Mouse (Mus musculus): Measurements from ENCODE around the gene 1810049J17Rik. TPM values are rescaled to one million over a fixed set of nuclear protein-coding genes. Genes with fewer than 3 reads are reported as not detected.
"Not testable (repeated sequence)": the region's sequence is repeated elsewhere in the genome, so short reads cannot be mapped to it uniquely, and the experiment has no call there.

The 1810049J17Rik gene
- polyA plus RNA-seq (2014; fragmentation: Nextera tagmentation; extraction: Ambion mirVana) = 2.1 and 2.9 TPM in 2 replicates

DNA sequence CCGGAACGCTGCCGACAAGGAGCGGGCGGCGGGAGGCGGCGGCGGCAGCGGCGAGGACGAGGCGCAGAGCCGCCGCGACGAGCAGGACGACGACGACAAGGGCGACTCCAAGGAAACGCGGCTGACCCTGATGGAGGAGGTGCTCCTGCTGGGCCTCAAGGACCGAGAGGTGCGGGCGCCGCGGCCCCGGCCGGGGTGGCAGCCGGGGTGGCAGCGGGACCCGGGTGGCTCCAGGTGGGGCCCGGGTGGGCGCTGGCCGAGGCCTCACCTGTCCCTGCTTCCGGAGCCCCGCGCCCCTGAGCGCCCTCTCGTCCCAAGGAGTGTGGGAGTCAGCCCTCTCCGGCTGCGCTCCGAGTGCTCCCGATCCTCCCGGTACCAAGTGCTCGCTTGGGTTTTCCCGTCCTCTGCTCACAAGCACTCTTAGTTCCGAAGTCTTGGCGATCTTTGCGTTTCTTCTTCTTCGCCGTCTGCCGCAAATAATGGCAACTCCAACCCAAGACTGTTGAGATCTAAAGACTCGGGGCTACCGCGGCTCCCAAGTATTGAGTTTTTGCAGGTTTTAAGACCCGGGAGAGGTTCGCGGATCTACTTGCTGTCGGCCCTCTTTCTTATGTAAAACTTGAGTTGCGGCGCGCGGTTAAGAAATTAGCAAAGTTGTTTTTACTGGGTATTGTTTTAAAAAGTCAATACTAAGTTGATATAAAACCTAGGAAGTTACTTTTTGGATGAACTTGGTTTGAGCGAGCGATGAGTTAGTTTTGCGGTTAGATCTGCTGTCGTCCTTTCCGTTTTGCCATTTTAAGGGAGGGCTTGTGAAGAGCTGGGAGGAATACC, at the start of gene 1810049J17Rik:
Gene 1810049J17Rik, minus strand, starts transcription at position 112 of the 834 bp plus-strand sequence.
- WGBS = under 1% methylated on average over 48 of the region's 70 CpGs
- H3K9ac ChIP-seq (ENCODE audit: low read depth, low read length) = peak within 1 kb of the TSS; percentile 99
- peak; percentile 43 for DNase-seq (ENCODE audit: low spot score)
- 0 out of 2 replicates have a peak, but pooled peaks cover 8% of the 10 kb centered on the region for H3K36me3 ChIP-seq (ENCODE audit: control insufficient read depth, insufficient read depth, low read length)
- peak within 1 kb of the TSS; percentile 100 for H3K4me3 ChIP-seq (ENCODE audit: low read depth, low read length)
- no peaks in the 10 kb centered on the region for H3K9me3 ChIP-seq (ENCODE audit: control insufficient read depth, low read length)
- H3K27me3 ChIP-seq (replicated peaks; ENCODE audit: control insufficient read depth, insufficient read depth, low read length) = 0 out of 2 replicates have a peak, but pooled peaks cover 3% of the 10 kb centered on the region
- H3K4me1 ChIP-seq (ENCODE audit: control insufficient read depth, insufficient read depth, low read length) = peaks cover 27% of the 10 kb centered on the region
- peak within 1 kb of the TSS; percentile 95 for H3K27ac ChIP-seq (replicated peaks; ENCODE audit: low read depth, low read length)
- ATAC-seq (ENCODE audit: low read depth) = peak; percentile 42
- H3K4me2 ChIP-seq (ENCODE audit: low read depth, low read length) = peak within 1 kb of the TSS; percentile 82

DNA sequence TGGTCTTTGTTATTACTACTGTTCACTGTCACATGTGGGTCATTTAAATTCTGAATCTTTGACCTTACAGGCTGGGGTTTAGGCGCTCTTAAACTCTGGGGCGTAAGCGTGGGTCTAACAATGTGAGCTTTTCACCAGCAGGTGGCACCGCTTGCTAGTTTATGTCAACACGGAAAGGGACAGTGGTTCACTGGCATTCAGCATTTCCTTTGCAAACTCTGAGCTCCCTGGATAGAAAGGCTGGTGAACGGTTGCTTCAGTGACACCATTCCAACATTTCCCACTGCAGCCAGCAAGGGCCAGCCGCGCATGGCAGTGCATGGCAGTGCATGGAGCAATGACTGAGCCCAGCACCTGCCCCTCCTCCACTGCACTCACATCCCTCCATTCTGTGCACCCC, 49.5 kb upstream of the 1810049J17Rik start:
- H3K9me3 ChIP-seq (ENCODE audit: control insufficient read depth, low read length) = no peaks in the 10 kb centered on the region
- no peak overlapping the region for H3K27ac ChIP-seq (replicated peaks; ENCODE audit: low read depth, low read length)
- peaks cover 23% of the 10 kb centered on the region; the same call in 1 of the 2 replicates for H3K36me3 ChIP-seq (ENCODE audit: control insufficient read depth, insufficient read depth, low read length)
- H3K4me3 ChIP-seq (ENCODE audit: low read depth, low read length) = no peak overlapping the region
- peaks cover 11% of the 10 kb centered on the region; the same call in 1 of the 2 replicates for H3K4me1 ChIP-seq (ENCODE audit: control insufficient read depth, insufficient read depth, low read length)
- 6% methylated on average over 8 of the region's 8 CpGs for WGBS
- H3K27me3 ChIP-seq (replicated peaks; ENCODE audit: control insufficient read depth, insufficient read depth, low read length) = no peaks in the 10 kb centered on the region
- no peak overlapping the region for H3K4me2 ChIP-seq (ENCODE audit: low read depth, low read length)
- DNase-seq (ENCODE audit: low spot score) (peak; percentile 89), ATAC-seq (ENCODE audit: low read depth) (peak; percentile 47)
- no peak overlapping the region for H3K9ac ChIP-seq (ENCODE audit: low read depth, low read length)

DNA sequence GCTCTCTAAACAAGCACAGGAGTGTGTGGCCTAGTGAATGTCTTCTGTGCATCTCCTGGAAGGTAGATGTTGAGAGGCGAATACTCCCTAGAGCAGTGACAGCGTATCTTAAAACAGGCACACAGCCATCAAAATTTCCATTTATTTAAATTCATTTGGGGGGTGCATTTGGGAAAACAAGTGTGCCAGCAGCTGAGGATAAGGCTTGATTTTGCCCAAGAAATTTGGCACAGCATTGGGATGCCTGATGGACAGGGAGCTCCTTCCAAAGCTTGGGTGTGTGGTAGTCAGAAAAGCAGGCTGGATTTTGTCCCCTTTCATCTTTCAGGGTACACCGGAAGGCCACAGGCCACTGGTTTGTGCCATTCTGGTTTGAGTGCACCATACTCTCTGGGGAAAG, 48.4 kb upstream of the 1810049J17Rik start:
- no peaks in the 10 kb centered on the region for H3K9me3 ChIP-seq (ENCODE audit: control insufficient read depth, low read length)
- peaks cover 8% of the 10 kb centered on the region; the same call in 1 of the 2 replicates for H3K4me1 ChIP-seq (ENCODE audit: control insufficient read depth, insufficient read depth, low read length)
- H3K9ac ChIP-seq (ENCODE audit: low read depth, low read length) = no peak overlapping the region
- H3K27me3 ChIP-seq (replicated peaks; ENCODE audit: control insufficient read depth, insufficient read depth, low read length) = no peaks in the 10 kb centered on the region
- peaks cover 22% of the 10 kb centered on the region; the same call in 1 of the 2 replicates for H3K36me3 ChIP-seq (ENCODE audit: control insufficient read depth, insufficient read depth, low read length)
- DNase-seq (ENCODE audit: low spot score) = no peak
- H3K4me3 ChIP-seq (ENCODE audit: low read depth, low read length) = no peak overlapping the region
- 94% methylated on average over 3 of the region's 3 CpGs for WGBS
- H3K27ac ChIP-seq (replicated peaks; ENCODE audit: low read depth, low read length) = no peak overlapping the region
- H3K4me2 ChIP-seq (ENCODE audit: low read depth, low read length) = no peak overlapping the region
- no peak for ATAC-seq (ENCODE audit: low read depth)

GRCm38 (mm10) chr15:12368850-12369249, 47.2 kb upstream of the 1810049J17Rik start:
- Histone ChIP-seq H3K9me3 (ENCODE audit: control insufficient read depth, low read length) (no peaks in the 10 kb centered on the region), H3K27ac (replicated peaks; ENCODE audit: low read depth, low read length) (no peak overlapping the region), H3K9ac (ENCODE audit: low read depth, low read length) (no peak overlapping the region), H3K4me3 (ENCODE audit: low read depth, low read length) (no peak overlapping the region), H3K27me3 (replicated peaks; ENCODE audit: control insufficient read depth, insufficient read depth, low read length) (no peaks in the 10 kb centered on the region), H3K4me2 (ENCODE audit: low read depth, low read length) (no peak overlapping the region), H3K36me3 (ENCODE audit: control insufficient read depth, insufficient read depth, low read length) (peaks cover 20% of the 10 kb centered on the region), H3K4me1 (ENCODE audit: control insufficient read depth, insufficient read depth, low read length) (peaks cover 5% of the 10 kb centered on the region; the same call in 1 of the 2 replicates)
- ATAC-seq (ENCODE audit: low read depth) (no peak), DNase-seq (ENCODE audit: low spot score) (no peak)
- 86% methylated on average over 4 of the region's 4 CpGs for WGBS

DNA sequence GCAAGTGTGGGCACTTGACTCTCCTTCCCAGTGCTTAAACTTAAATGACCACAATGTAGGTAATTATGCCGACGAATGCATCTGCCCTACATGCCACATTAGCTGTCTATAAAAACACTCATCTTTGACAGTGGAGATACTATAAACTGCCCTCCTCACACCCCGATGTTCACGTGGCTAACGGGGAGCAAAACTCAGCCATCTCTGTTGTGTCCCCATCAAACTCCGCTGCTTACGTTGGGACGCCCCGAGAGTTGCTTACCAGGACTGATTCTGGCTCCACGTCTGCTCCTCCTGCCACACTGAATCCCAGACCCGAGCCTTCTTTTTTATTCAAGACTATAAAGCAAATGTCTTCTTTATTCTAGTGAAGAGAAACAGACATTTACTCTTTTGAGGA, 46.7 kb upstream of the 1810049J17Rik start:
- H3K4me3 ChIP-seq (ENCODE audit: low read depth, low read length) = no peak overlapping the region
- no peak overlapping the region for H3K9ac ChIP-seq (ENCODE audit: low read depth, low read length)
- no peaks in the 10 kb centered on the region for H3K27me3 ChIP-seq (replicated peaks; ENCODE audit: control insufficient read depth, insufficient read depth, low read length)
- DNase-seq (ENCODE audit: low spot score) (no peak), ATAC-seq (ENCODE audit: low read depth) (no peak)
- peaks cover 3% of the 10 kb centered on the region; the same call in 1 of the 2 replicates for H3K4me1 ChIP-seq (ENCODE audit: control insufficient read depth, insufficient read depth, low read length)
- H3K36me3 ChIP-seq (ENCODE audit: control insufficient read depth, insufficient read depth, low read length) = peaks cover 20% of the 10 kb centered on the region
- H3K4me2 ChIP-seq (ENCODE audit: low read depth, low read length) = no peak overlapping the region
- 85% methylated on average over 11 of the region's 11 CpGs for WGBS
- H3K9me3 ChIP-seq (ENCODE audit: control insufficient read depth, low read length) = no peaks in the 10 kb centered on the region
- H3K27ac ChIP-seq (replicated peaks; ENCODE audit: low read depth, low read length) = no peak overlapping the region

DNA sequence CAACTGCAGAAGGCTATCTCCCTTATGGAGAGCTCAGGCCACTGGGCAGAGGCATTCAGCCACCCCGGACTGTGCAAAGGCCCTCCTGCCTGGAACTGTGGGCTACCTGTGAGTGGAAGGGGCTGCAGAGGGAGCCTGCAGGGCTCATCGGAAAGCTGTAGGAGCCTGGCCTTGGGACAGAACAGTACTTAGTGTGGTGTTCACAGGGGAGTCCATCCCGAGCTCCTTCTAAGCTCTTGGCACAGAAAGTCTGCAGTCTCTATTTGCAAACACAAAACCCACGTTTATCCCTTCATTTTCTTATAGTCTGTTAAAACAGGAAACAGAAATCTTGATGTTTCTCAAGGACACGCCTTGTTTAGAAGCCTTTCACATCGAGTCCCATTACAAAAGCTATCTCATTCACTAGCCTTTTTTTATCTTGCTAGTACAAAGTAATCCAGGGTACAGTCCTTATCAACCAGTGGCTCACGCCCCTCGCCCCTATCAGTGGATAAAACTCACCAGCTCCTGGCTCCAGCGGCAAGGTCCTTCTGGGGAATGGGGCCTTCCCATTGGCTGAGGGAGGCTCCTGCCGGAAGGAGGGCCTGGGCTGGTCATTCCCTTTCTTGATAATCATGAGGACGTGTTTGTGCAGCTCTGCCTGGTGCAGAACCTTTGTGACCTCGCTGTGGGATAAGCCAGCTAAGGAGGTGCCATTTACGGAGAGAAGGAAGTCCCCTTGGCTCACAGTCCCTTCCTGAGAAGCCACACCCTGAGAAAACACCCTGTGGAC, 45.8 kb upstream of the 1810049J17Rik start:
- Histone ChIP-seq H3K9me3 (ENCODE audit: control insufficient read depth, low read length) (no peaks in the 10 kb centered on the region), H3K36me3 (ENCODE audit: control insufficient read depth, insufficient read depth, low read length) (peaks cover 21% of the 10 kb centered on the region), H3K4me1 (ENCODE audit: control insufficient read depth, insufficient read depth, low read length) (peaks cover 3% of the 10 kb centered on the region; the same call in 1 of the 2 replicates), H3K27ac (replicated peaks; ENCODE audit: low read depth, low read length) (no peak overlapping the region), H3K9ac (ENCODE audit: low read depth, low read length) (no peak overlapping the region), H3K4me3 (ENCODE audit: low read depth, low read length) (no peak overlapping the region), H3K4me2 (ENCODE audit: low read depth, low read length) (no peak overlapping the region), H3K27me3 (replicated peaks; ENCODE audit: control insufficient read depth, insufficient read depth, low read length) (no peaks in the 10 kb centered on the region)
- DNase-seq (ENCODE audit: low spot score) (no peak), ATAC-seq (ENCODE audit: low read depth) (no peak)
- 62% methylated on average over 13 of the region's 13 CpGs for WGBS

DNA sequence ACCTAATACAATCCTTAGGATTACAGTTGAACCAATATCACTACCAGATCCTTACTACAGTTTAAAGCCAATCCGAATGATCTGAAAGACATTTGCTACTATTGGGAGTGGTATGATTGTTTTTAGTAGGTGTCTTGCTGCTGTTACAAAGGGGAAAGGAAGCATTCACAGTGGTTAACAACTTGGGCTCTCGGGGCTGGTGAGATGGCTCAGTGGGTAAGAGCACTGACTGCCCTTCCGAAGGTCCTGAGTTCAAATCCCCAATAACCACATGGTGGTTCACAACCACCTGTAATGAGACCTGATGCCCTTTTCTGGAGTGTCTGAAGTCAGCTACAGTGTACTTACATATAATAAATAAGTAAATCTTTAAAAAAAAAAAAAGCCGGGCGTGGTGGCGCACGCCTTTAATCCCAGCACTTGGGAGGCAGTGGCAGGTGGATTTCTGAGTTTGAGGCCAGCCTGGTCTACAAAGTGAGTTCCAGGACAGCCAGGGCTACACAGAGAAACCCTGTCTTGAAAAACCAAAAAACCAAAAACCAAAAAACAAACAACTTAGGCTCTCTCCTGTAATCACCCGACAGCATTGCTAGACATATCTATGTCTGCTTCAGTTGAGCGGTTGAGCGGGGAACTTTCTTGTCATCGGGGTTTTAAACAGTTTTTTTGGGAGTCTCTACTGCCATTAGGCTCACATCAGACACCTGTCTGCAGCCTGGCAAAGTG, 45.0 kb upstream of the 1810049J17Rik start:
- 91% methylated on average over 11 of the region's 11 CpGs for WGBS

DNA sequence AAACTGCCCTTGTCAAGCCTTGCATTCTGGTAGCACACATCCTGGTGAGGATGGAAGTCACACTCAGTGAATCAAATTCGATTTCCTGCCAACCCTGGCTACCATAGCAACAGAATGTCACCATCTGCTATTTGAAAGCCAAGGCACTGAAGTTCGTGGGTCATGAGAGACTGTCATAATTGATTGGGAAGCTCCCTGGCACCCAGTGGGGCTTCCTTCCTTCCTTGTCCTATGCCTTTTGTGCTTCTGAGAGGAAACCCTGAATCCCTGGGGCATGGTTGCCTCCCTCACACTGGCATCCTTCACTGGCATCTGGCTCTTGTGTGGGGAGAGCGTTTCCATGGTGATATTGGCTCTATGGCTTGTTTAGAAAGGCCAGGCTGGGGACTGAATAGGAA, 44.4 kb upstream of the 1810049J17Rik start:
- H3K9ac ChIP-seq (ENCODE audit: low read depth, low read length) = no peak overlapping the region
- no peak overlapping the region for H3K4me2 ChIP-seq (ENCODE audit: low read depth, low read length)
- 41% methylated on average over 3 of the region's 3 CpGs for WGBS
- DNase-seq (ENCODE audit: low spot score) (peak; percentile 54), ATAC-seq (ENCODE audit: low read depth) (peak; percentile 54; the same call in 1 of the 2 replicates)
- H3K27me3 ChIP-seq (replicated peaks; ENCODE audit: control insufficient read depth, insufficient read depth, low read length) = no peaks in the 10 kb centered on the region
- H3K4me3 ChIP-seq (ENCODE audit: low read depth, low read length) = no peak overlapping the region
- H3K4me1 ChIP-seq (ENCODE audit: control insufficient read depth, insufficient read depth, low read length) = no peaks in the 10 kb centered on the region
- H3K9me3 ChIP-seq (ENCODE audit: control insufficient read depth, low read length) = no peaks in the 10 kb centered on the region
- H3K27ac ChIP-seq (replicated peaks; ENCODE audit: low read depth, low read length) = no peak overlapping the region
- peaks cover 17% of the 10 kb centered on the region for H3K36me3 ChIP-seq (ENCODE audit: control insufficient read depth, insufficient read depth, low read length)

More for the DNA sequence above, 45.0 kb upstream of the 1810049J17Rik start:
- not testable (repeated sequence) for H3K4me1 ChIP-seq (ENCODE audit: control insufficient read depth, insufficient read depth, low read length); H3K4me2 ChIP-seq (ENCODE audit: low read depth, low read length); H3K4me3 ChIP-seq (ENCODE audit: low read depth, low read length); H3K9ac ChIP-seq (ENCODE audit: low read depth, low read length); DNase-seq (ENCODE audit: low spot score); ATAC-seq (ENCODE audit: low read depth); H3K27me3 ChIP-seq (replicated peaks; ENCODE audit: control insufficient read depth, insufficient read depth, low read length); H3K9me3 ChIP-seq (ENCODE audit: control insufficient read depth, low read length); H3K27ac ChIP-seq (replicated peaks; ENCODE audit: low read depth, low read length)
- H3K36me3 ChIP-seq (ENCODE audit: control insufficient read depth, insufficient read depth, low read length) = peaks cover 14% of the 10 kb centered on the region
